In the genomic region with DNA sequence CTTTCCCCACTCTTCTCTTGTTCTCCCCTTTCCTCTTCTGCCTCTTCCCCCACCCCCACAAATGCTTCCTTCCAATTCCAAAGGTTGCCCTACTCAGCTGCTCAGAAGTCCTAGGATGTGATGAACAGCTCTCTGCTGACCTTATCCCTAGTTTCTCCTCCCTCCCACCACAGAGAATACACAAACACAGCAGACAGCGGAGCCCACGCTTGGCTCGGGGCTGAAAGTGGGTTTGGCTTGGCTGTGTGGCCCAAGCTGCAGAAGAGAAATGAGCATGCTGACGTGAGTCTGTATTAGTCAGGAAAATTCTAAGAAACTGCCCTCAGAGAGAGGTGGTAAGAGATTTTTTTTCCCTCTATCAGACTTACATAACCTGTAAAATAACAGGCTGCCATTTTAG, we compare ENCODE assay signal across 8 mouse cellular contexts.
DNase-seq lines count a peak whose midpoint lies in the region; ATAC-seq and TF ChIP-seq lines count a peak whose summit lies in the region.

No protein-coding gene starts in this region.

- no peaks in the 10 kb centered on the region for H3K79me2 ChIP-seq in heart, adult 2 months (replicated peaks; ENCODE audit: control insufficient read depth, insufficient read depth, low read length)

- H3K4me3 ChIP-seq in heart, adult 2 months, result no peak overlapping the region
- H3K4me3 ChIP-seq in heart, embryonic 10.5 days, result no peak overlapping the region
- H3K4me3 ChIP-seq in kidney, postnatal 0 days (replicated peaks; ENCODE audit: low read depth, low read length), result no peak overlapping the region
- H3K4me3 ChIP-seq in thymus, adult 2 months (ENCODE audit: control insufficient read depth, insufficient read depth, low read length), result no peak overlapping the region
- H3K4me3 ChIP-seq in midbrain, embryonic 13.5 days (replicated peaks), result no peak overlapping the region

- intact Hi-C loops in heart, adult 2 months (cut with DNase I), result no loop called here

- no peak overlapping the region for H3K9ac ChIP-seq in heart, adult 2 months (ENCODE audit: low read depth, low read length)
- H3K9ac ChIP-seq in kidney, postnatal 0 days (ENCODE audit: low read depth, low read length), result no peak overlapping the region
- H3K9ac ChIP-seq in midbrain, embryonic 13.5 days (replicated peaks), result no peak overlapping the region

- TF ChIP-seq CTCF in heart, adult 2 months (IDR thresholded peaks at IDR 0.05), result no peak
- no peak for TF ChIP-seq CTCF in brain, embryonic 14.5 days (IDR thresholded peaks at IDR 0.05; ENCODE audit: borderline replicate concordance, extremely low read depth, insufficient read depth, insufficient read length)
- no peak for TF ChIP-seq CTCF in kidney, postnatal 0 days (IDR thresholded peaks at IDR 0.05; ENCODE audit: low read depth)
- no peak for TF ChIP-seq CTCF in thymus, adult 2 months (IDR thresholded peaks at IDR 0.05; ENCODE audit: borderline replicate concordance, control insufficient read depth, extremely low read depth, insufficient read depth, low read length, poor library complexity)

- H3K9me3 ChIP-seq in heart, embryonic 10.5 days, result no peaks in the 10 kb centered on the region
- no peaks in the 10 kb centered on the region for H3K9me3 ChIP-seq in kidney, postnatal 0 days (replicated peaks; ENCODE audit: low read length)
- no peaks in the 10 kb centered on the region for H3K9me3 ChIP-seq in midbrain, embryonic 13.5 days

- no peak overlapping the region for H3K27ac ChIP-seq in heart, adult 2 months
- H3K27ac ChIP-seq in heart, embryonic 10.5 days, result no peak overlapping the region
- no peak overlapping the region for H3K27ac ChIP-seq in kidney, postnatal 0 days
- no peak overlapping the region for H3K27ac ChIP-seq in thymus, adult 2 months (ENCODE audit: control insufficient read depth, insufficient read depth, low read length)
- H3K27ac ChIP-seq in midbrain, embryonic 13.5 days, result no peak overlapping the region

- no peak for ATAC-seq in kidney, postnatal 0 days (replicated peaks; ENCODE audit: low FRiP score, low read depth)
- ATAC-seq in midbrain, embryonic 13.5 days, result no peak

- no peak overlapping the region for H3K4me2 ChIP-seq in kidney, postnatal 0 days (ENCODE audit: low read length)
- no peak overlapping the region for H3K4me2 ChIP-seq in midbrain, embryonic 13.5 days (replicated peaks)

- no peak for TF ChIP-seq EP300 in heart, adult 2 months (IDR thresholded peaks at IDR 0.05; ENCODE audit: insufficient read depth, low read depth, low read length)

- WGBS in heart, adult 2 months, result 42% methylated on average over 4 of the region's 4 CpGs
- WGBS in heart, embryonic 10.5 days, result 66% methylated on average over 4 of the region's 4 CpGs
- WGBS in kidney, postnatal 0 days, result 20% methylated on average over 4 of the region's 4 CpGs
- WGBS in thymus, adult 2 months, result 83% methylated on average over 4 of the region's 4 CpGs
- WGBS in midbrain, embryonic 13.5 days, result 75% methylated on average over 4 of the region's 4 CpGs

- no peaks in the 10 kb centered on the region for H3K36me3 ChIP-seq in heart, adult 2 months (ENCODE audit: control insufficient read depth, insufficient read depth, low read length)
- H3K36me3 ChIP-seq in heart, embryonic 10.5 days, result no peaks in the 10 kb centered on the region
- H3K36me3 ChIP-seq in kidney, postnatal 0 days (ENCODE audit: insufficient read depth, low read length), result no peaks in the 10 kb centered on the region
- H3K36me3 ChIP-seq in thymus, adult 2 months (ENCODE audit: control insufficient read depth, insufficient read depth, low read length), result no peaks in the 10 kb centered on the region
- no peaks in the 10 kb centered on the region for H3K36me3 ChIP-seq in midbrain, embryonic 13.5 days

- H3K4me1 ChIP-seq in heart, adult 2 months (ENCODE audit: control insufficient read depth, insufficient read depth, low read length), result no peaks in the 10 kb centered on the region; the same call in 1 of the 2 replicates
- no peaks in the 10 kb centered on the region for H3K4me1 ChIP-seq in heart, embryonic 10.5 days
- H3K4me1 ChIP-seq in kidney, postnatal 0 days (replicated peaks; ENCODE audit: insufficient read depth, low read length), result 0 out of 2 replicates have a peak, but pooled peaks cover 3% of the 10 kb centered on the region
- H3K4me1 ChIP-seq in thymus, adult 2 months (replicated peaks; ENCODE audit: control insufficient read depth, insufficient read depth, low read length), result no peaks in the 10 kb centered on the region
- H3K4me1 ChIP-seq in midbrain, embryonic 13.5 days (replicated peaks), result no peaks in the 10 kb centered on the region

- H3K27me3 ChIP-seq in heart, adult 2 months (ENCODE audit: control insufficient read depth, insufficient read depth, low read length), result no peaks in the 10 kb centered on the region
- no peaks in the 10 kb centered on the region for H3K27me3 ChIP-seq in heart, embryonic 10.5 days (ENCODE audit: insufficient read depth, poor library complexity, severe bottlenecking)
- no peaks in the 10 kb centered on the region for H3K27me3 ChIP-seq in kidney, postnatal 0 days (ENCODE audit: insufficient read depth, low read length)
- no peaks in the 10 kb centered on the region for H3K27me3 ChIP-seq in thymus, adult 2 months (ENCODE audit: control insufficient read depth, insufficient read depth, low read length)
- no peaks in the 10 kb centered on the region for H3K27me3 ChIP-seq in midbrain, embryonic 13.5 days

- no peak for TF ChIP-seq POLR2A in heart, adult 2 months (IDR thresholded peaks at IDR 0.05; ENCODE audit: insufficient read depth, low read depth, low read length)
- no peak for TF ChIP-seq POLR2A in brain, embryonic 14.5 days (IDR thresholded peaks at IDR 0.05; ENCODE audit: borderline replicate concordance, extremely low read depth, insufficient read depth, insufficient read length, poor library complexity, severe bottlenecking)
- no peak for TF ChIP-seq POLR2A in thymus, adult 2 months (IDR thresholded peaks at IDR 0.05; ENCODE audit: control insufficient read depth, extremely low read depth, insufficient read depth, low read length, poor library complexity)

- peak; percentile 61 for DNase-seq in heart, adult 2 months
- no peak for DNase-seq in heart, embryonic 10.5 days (ENCODE audit: low spot score)
- peak; percentile 33 for DNase-seq in brain, embryonic 14.5 days (ENCODE audit: low read depth)
- DNase-seq in kidney, postnatal 0 days (ENCODE audit: low spot score), result peak; percentile 45
- DNase-seq in lung, postnatal 14 days, result peak; percentile 52
- no peak for DNase-seq in cerebellum, adult 9-11 months
- no peak for DNase-seq in thymus, adult 2 months

Comparison
In these comparisons a context has a peak if more than half of its experiments do, and no peak if none do; other contexts are left out.
1. DNase-seq: peak in heart, adult 2 months (2 of 2), brain, embryonic 14.5 days (single experiment), kidney, postnatal 0 days (single experiment) and lung, postnatal 14 days (single experiment); none in heart, embryonic 10.5 days (single experiment), cerebellum, adult 9-11 months (single experiment) and thymus, adult 2 months (single experiment).